Mouse (Mus musculus): ENCODE measurements around the gene Mpdu1.
"Not testable (repeated sequence)": the region's sequence is repeated elsewhere in the genome, so short reads cannot be mapped to it uniquely, and the experiment has no call there.

The Mpdu1 gene

DNA sequence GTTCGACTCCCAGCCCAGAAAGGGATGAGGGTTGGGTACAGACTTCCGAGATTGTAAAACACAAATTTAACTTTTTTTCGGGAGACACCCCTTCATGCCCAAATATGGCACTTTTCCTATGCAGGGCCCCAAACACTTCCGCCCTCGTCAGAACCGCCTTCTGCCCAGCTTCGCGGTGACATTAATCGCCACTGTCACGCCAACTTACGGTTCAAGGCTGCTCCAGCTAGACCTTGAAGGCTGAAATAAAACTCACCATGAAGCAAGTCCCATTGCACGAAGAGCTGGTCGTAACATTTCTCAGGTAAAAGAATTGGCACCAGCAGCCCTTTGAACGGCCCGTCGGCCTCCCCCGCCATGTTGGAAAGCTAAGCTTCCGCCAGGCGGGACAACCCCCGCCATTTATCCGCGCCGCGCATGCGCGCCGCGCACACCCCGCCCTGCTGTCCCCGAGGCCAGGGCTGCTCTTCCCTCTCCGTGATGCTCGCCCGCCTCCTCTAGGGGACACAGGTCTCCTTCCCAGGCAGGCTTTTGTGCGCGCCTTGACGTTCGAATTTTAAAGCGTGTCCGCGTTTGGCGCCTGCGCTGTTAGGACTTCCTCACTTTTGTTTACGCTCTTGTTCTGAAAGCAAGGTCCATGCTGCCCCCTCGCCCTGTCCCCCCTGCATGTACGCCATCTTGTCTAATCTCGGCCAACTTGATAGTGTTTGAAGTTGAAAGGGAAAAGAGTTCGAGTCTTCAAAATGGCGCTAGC lies at the start of gene Mpdu1:
TSS of gene Mpdu1 (minus strand) at position 430 of the 754 bp plus-strand sequence.
- peak; percentile 98 for DNase-seq

DNA sequence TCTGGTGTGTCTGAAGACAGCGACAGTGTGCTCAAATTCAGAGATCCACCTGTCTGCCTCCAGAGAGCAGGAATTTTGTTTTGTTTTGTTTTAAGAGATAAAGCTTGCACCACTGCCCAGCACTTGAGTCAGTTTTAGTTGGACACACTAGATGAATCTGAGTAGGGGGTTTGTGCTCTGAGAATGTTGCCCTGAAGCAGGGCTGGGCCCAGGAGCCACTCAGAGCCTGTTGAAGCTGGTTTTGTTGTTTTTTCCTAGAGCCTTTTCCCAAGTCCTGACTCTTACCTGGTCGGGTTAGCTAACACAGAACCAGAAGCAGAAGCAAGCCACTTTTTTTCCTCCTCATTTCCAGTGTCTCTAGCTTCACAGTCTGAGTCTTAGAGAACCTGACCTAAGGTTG lies 48.6 kb upstream of the Mpdu1 start:
- DNase-seq: no peak

DNA sequence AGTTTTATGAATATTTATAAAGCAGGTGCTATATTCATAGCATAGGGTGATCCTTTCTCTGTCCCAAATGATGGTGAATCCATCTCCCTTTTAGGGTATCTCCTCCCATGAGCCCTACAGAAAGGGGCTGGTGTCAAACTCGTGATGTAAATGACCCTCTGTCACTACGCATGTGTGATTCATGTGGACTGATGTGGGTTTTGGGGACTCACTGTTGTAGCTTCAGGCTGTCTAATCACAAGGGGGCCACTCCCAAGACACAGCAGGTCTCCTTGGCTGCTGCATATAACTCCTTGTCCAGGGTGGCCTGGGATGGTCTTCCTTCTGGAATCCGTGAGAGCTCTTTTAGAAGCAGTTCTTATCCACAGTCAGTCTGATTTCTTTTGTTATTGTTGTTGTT lies 48.0 kb upstream of the Mpdu1 start:
- DNase-seq: no peak

DNA sequence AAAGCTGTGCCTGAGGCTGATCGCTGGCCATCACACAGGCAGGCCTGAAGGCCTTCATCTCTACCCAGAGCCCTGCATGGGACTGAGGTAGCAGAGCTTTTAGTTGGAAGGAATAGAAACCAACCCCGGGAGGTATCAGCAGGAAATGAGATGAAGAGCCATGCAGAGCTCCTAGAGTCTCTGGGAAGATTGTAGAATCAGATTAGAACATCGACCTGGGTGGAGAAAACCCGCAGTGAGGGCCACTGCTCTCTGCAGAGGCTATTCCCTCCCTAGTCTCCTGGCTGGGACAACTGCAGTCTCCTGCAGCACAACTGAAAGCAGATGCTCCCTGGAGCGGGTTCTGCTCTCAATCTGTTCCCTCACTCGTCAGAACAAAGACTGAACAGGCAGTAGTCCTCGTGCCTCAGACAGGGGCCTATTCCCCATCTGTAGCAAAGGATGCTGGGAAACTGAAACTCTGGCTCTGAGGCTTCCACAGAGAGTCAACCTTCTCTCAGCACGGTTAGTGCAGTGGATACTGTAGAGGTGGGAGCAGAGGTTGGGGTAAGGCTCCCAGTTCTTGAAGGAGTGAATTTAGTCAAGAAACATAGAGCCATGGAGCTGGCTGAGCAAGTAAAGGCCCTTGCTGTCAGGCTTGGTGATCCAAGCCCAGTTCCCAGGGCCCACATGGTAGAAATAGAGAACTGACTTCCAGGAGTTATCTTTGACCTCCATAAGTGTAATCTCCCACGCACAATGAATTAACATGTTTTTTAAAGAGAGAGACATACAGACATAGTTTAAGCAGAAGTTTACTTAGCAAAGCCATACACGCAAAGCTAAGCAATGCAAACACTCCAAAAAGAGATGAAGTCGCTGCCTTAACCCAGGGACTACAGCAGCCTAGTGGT lies 47.4 kb upstream of the Mpdu1 start:
- DNase-seq: no peak

DNA sequence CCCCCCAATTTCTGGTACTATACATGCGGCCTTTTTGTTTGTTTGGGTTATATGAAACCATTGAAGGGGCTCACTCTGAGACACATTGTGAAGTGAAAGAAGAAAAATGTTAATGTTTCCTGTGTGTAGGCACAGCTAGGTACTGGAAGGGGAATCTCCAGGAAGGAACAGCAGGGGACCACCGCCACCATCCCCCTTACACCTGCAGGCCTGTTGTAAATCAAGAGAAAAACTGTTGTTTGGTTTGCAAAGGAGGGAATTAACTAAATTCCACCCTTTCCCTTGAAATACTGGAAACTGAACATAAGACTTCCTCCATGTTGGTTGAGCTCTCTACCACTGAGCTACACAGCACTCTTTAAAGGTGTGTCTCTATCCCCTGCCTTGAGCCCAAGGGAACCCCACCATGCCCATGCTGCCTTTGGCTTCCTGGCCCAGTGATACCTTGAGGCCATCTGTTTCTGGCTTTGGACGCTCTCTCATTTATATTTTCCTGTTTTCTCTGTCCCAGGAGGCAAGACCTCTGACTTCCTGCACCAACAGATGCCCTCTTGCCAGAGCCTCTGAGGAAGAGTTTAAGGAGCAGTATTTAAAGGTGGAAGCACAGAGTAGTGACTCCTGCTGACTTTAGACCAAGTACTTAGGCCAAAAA lies 46.3 kb upstream of the Mpdu1 start:
- DNase-seq: no peak

DNA sequence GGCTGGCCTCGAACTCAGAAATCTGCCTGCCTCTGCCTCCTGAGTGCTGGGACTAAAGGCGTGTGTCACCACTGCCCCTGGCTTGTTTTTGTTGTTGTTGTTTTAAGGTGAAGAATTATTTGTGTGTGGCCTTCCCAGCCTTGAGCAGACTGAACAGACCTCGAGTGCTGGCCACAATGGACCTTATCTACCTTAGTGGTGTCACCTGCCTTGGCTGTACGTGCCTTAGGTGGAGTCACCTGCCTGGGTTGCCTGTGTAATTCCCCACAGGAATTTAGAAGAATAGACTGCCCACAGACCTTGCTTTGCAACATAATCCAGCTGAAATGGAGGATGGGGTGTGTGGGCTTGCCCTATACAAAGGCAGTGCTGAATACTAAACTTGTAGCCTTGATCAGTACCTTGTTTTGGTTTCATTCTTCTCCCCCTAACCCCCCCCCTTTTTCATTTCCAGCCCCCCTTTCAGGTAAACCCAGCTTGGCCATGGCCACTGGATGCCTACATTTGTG lies 45.5 kb upstream of the Mpdu1 start:
- no peak for DNase-seq

DNA sequence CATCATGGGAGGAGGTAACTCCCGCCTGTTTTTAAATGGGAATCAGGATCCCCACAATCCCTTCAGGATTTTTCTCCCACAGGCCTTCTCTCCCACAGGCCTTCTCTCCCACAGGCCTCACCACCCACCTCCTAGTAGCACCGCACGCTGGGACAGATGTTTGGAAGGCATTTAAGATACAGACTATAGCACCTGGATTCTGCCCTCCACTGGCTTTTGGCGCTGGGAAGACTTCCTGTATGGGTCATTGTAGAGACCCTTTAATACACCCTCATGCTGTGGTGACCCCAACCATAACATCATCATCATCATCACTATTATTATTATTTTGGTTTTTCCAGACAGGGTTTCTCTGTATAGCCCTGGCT lies 45.0 kb upstream of the Mpdu1 start:
- no peak for DNase-seq

DNA sequence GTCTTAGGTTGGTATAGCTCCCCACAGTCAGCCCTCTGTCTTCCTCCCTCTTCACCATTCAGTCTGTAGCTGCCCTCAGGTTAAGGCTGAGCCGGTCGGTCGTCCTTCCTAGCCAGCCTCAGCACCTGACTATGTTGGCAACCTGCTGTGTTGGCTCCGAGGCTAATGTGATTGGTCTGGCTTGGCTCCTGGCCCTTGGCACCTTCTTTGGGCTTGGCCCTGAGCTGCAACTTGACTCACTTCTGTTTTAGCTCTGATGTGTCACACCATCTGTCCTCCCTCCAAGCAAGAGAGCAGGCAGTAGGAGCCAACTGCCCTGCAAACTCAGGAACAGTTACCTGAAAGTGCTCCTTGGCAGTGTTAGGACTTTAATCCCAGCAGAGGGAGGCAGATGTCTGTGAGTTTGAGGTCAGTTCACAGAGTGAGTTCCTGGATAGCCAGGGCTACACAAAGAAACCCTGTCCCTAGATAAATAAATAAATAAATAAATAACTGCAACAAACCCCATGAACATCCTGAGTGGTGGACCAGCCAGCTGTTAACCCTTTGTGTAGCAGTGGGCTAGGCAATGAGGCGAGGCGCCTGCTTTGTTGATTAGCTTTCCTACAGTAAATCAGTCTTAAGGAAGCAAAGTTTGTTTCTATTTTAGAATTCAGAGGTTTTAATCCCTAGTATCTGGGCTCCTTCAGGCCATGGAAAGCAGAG lies 44.5 kb upstream of the Mpdu1 start:
- no peak for DNase-seq

DNA sequence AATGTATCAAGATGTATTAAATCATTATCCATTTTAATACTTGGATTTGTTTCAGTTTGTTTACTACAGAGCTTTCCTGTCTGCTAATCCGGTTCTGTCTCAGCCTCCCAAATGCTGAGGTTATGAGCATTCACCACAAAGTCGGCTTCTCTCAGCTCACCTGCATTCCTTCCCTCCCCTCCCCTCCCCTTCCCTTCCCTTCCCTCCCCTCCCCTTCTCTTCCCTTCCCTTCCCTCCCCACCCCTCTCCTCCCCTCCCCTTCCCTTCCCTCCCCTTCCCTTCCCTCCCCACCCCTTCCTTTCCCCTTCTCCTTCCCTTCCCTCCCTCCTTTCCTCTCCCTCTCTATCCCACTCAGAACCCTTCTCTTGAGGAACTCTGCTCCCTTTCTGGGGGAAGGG lies 42.2 kb upstream of the Mpdu1 start:
- DNase-seq: no peak

DNA sequence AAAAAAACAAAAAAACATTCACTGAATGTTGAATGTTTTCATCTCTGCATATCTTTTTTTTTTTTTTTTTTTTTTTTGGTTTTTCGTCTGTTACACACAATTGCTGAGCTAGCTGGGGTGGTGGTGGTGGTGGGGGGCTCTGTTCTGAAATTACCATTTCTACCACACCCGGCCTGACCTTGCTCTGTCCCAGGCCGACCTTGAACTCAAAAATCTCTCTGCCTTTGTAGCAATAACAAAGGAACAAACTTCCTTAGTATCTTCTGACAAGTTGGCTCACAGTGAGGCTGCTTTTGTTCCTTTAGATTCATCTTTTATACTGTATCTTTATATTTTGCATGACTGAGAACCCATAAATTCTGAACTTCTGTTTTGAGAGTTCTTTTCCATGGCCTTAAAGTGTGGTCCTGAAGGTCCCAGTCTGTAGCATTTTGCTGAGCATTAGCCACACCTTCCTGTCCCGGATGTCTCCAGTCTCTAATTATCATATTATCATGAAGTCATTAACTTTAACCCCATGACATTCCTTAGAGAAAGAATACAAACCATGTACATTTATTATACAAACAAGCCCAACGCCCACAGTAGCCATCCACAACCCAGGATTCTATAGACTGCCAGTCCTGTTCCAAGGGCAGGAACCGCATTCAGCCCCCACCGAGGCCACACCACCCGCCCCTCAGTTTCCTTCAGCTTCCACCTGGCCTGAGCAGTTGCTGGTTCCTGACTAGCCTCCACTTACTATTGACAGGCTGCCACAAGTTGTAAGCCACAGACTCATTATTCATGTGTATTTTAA lies 41.6 kb upstream of the Mpdu1 start:
- no peak for DNase-seq

DNA sequence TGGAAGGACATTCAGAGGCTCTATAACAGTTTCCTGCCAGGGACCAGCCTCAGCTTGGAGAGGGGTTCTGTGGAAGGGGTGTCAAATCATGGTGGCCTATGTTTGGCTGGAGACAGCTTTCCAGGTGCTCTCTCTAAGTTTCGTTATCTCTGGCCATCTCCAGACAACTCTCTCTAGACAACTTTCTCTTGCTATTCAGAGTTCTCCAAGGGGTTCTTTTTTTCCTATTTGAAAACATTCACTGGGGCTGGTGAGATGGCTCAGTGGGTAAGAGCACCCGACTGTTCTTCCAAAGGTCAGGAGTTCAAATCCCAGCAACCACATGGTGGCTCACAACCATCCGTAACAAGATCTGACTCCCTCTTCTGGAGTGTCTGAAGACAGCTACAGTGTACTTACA lies 40.9 kb upstream of the Mpdu1 start:
- not testable (repeated sequence) for DNase-seq

DNA sequence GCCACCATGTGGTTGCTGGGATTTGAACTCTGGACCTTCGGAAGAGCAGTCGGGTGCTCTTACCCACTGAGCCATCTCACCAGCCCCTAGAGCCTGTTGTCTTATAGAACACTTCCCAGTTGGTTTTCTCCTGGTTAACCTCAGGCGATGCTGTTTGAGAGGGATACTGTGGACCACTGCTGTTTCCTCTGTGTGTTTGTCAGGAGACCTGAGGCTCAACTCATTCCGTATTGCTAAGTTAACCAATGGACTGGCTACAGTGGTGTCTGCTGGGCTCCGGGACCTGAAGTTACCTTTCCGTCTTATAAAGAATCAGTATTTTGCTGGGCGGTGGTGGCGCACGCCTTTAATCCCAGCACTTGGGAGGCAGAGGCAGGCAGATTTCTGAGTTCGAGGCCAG lies 40.4 kb upstream of the Mpdu1 start:
- DNase-seq: not testable (repeated sequence)

DNA sequence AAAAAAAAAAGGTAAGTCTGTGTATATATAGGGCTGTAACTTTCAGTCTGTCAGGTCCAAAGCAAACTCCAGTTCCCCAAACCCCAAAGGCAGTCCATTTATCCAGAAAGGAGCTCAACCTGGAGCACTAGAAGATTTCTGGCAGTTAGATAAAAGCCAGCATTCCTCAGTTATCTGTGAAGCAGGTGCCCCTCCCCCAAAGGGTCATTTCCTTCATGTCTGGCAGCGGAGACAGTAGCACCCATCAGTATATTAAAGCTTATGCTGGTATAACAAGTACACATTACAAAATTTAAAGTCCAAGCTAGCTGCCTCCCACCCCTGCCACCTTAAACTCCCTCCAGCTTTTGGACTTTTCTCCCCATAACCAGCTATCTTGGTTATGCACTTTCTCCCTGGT lies 37.2 kb upstream of the Mpdu1 start:
- no peak for DNase-seq

DNA sequence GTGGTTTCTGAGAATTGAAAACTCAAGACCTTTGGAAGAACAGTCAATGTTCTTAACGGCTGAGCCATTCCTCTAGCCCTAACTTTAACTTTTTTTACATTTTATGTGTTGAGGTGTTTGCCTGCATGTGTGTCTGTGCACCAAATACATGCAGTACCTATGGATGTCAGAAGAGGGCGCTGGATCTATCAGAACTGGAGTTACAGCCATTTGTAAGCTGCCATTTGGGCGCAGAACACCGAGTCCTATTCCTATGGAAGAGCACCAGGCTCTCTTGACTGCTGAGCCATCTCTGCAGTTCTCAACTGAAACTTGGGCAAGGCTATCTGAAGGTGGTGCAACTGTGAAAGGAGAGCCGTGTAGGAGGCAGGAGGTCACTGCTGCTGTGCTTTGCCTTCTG lies 36.1 kb upstream of the Mpdu1 start:
- DNase-seq: no peak

DNA sequence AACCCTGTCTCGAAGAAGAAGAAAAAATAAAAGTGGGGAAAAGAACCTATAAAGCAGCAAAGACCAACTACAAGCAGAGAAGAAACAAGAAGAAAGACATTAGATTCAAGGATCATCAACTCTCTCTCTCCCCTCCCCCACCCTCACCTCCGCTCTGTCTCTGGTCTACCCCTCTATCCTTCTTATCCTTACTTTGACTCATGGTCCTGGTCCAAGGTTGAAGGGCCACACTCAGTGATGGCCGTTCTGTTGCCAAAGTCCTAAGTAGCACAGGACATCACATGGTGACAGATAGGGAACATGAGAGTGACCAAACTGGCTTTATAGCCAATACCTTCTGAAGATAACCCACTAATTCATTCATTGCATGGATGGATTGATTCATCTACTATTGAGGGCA lies 35.0 kb upstream of the Mpdu1 start:
- DNase-seq: no peak

DNA sequence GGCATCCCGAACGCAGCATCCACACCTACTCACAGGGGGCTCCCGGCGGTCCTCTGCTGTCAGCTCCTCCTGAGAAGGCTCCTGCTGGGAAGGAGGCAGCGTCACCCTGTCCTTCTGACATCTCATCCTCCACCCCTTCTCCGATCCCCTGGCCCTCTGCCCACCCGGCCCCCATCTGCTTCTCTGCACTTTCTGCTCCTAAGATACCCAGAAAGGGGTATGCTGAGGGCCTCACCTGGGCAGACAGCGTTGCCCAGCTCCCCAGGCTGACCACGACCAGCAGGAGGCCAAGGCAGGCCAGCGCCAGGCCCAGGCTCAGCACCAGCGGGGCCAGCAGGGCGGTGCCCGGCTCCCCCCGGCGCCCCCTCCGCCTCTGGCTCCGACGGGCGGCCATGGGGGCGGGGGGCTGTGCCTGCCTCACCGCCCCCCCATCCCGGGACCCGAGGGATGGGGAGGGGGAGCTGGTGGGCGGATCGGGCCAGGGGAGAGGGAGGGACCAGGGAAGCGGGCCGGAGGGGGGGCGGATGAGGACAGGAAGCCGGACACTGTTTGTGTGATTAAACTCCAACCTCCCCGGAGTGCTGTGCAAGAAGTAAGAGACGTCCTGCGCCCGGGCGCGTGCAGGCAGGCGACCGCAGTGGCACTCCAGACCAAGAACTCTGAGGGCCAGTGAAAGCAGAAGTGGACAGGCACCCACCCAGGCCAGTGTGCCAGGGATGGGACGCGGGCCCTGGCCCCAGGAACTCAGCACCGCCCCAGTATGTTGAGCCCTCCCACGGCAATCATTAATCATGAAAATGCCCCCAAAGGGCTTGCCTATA lies 33.1 kb upstream of the Mpdu1 start, which contains the start of the genes Tnfsf12 and Tnfsfm13:
TSS of gene Tnfsf12 (minus strand) at position 489 of the 821 bp plus-strand sequence.
TSS of gene Tnfsfm13 (minus strand) at position 738 of the 821 bp plus-strand sequence.
- peak; percentile 72 for DNase-seq

DNA sequence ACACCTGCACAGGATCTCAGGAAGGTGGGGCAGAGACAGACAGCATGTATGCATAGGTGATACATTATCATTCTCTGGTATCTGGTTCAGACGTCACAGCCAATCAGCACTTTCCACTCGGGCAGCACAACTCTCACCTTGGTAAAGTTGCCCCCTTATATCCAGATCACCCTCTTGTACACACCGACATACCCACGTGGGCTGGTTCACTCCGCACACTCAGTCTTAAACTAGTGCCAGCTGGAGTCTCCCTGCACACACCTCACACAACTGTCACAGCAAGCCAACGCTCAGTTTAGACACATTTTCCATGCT lies 32.6 kb upstream of the Mpdu1 start:
- DNase-seq: no peak

DNA sequence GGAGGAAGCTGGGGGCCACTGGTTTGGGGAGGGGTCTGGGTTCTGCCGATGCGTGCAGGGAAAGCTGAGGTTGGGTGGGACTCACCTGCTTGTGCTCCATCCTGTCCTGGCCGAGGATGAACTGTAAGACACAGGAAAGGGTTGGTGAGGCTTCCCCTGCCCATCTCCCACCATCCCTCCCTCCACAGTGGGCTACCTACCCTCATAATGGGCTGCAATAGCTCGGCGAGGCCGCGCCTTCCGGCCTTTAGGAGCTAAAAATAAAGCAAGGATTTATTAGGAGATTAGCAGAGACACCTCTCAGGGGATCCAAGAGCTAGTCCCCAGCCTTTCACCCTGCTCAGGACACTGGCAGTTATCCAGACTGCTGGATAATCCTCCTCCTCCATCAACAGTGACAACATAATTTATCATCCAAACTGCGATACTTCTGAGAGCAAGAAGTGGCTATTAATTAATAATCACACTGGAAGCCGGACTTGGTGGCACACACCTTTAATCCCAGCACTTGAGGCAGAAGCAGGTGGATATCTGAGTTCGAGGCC lies 31.1 kb upstream of the Mpdu1 start:
- DNase-seq: no peak

DNA sequence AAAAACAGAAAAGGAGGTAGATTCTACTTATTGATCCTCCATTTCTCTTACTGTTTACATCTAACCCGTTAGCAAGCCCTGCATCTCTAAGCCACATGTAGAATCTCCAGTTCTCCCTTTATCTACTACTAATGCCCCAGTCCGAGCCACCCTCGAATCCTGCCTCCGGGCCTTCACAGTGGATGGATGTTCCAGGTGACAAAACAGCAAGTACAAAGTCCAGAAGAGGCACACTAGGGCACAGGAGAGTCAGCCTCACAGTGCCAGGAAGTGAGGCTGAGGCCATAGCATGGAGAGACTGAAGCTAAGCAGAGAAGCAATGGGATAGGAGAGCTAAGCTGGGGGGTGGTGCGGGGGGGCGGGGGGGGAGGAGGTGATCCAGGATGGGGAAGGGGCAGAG lies 30.4 kb upstream of the Mpdu1 start:
- DNase-seq: no peak

DNA sequence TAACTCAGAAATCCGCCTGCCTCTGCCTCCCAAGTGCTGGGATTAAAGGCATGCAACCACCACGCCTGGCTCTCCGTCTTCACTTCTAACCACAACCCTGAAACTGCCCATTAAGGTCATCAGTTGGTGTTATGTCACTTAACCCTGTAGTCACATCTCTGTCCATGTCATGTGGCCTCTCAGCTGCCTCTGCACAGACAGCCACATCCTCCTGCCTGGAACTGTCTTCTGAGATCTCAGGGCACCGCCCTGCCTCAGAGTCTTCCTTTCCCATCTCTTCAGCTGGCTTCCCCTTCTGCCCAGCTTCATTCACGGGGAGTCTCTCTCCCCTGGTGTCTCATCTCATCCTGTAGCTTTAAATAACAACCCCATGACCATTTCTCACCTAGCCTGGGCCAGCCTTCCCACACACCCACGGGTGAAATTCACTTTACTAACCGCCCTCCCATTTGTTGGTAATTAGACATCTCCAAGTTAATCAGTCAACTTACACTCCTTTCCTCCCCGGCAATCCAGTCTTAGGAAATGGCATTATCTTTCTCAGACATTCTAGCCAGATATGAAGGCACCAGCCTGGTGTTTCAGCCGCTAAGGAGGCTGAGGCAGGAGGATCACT lies 29.9 kb upstream of the Mpdu1 start:
- no peak for DNase-seq

Measured in embryo, embryonic 11 days (tissue).